Mouse (Mus musculus) liver, embryonic 14.5 days (tissue): ENCODE results near the gene Kcnh7.

Experiments
- CTCF ChIP-seq: IDR thresholded peaks from 2 replicates; pipeline ENCODE4 v1.5.1; 2016; ENCODE audit warnings: antibody characterized with exemption, low read depth, control low read depth
- EP300 ChIP-seq: IDR thresholded peaks from 2 replicates; pipeline ENCODE4 v1.6.1; 2016; ENCODE audit warnings: antibody characterized with exemption, low read depth

DNA sequence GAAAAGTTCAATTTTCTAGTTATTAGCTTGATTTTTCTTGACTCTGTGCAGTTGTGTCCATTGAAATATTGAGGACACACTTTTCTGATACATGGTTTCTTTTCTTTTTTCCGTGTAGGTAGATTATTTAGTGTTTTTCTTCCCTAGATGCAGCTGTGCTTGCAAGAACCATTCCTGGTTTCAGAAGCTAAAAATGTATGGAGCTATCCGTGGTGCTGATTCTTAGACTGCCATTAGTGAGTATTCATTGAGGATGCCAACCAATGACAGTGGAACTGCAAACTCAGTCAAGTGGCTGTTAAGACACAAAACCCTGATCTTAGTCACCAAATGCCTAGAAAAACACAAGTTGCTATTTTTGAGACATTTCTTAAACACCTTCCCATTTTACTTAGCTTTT, 1.9 kb upstream of the Kcnh7 start:
- TF ChIP-seq CTCF, result no peak
- no peak for TF ChIP-seq EP300
